Mouse (Mus musculus) NIH3T3 (cell line): Measurements from ENCODE around the gene H2-M10.4.
"Not testable (repeated sequence)": the region's sequence is repeated elsewhere in the genome, so short reads cannot be mapped to it uniquely, and the experiment has no call there.

Experiments
- DNase-seq: peaks from one replicate; pipeline ENCODE4 v3.0.0-alpha.2; 2012; ENCODE audit warnings: low read depth

Gene H2-M10.4

GRCm38 (mm10) chr17:36462234-36462633 lies at the start of gene H2-M10.4:
Gene H2-M10.4 (minus strand): TSS chr17:36462334.
- no peak for DNase-seq

GRCm38 (mm10) chr17:36503910-36504309 lies 41.8 kb upstream of the H2-M10.4 start:
- DNase-seq = no peak

- DNase-seq = no peak
Observed at GRCm38 (mm10) chr17:36500435-36500834, 38.3 kb upstream of the H2-M10.4 start.

GRCm38 (mm10) chr17:36488181-36488580 lies 26.0 kb upstream of the H2-M10.4 start:
- DNase-seq = not testable (repeated sequence)

- DNase-seq = no peak
Observed at GRCm38 (mm10) chr17:36486687-36487230, 24.6 kb upstream of the H2-M10.4 start.

DNA sequence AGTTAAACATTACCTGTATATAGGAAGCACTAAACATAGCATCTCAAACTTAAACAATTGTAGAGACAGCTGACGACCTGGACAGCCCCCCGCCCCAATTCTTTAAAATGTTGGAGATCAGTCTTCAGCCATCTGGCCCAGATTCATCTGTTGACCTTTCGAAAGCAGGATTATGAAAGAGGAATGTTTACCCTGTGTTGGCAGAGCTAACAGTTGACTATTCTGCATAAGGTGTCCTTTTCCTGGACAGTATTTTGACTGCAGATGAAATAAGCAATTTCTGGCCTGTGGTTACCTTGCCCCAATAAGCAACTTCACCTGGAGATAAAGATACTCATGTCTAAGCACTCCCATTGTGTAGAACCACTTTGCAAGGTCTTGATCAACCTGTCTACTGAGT lies 21.7 kb upstream of the H2-M10.4 start:
- no peak for DNase-seq

DNA sequence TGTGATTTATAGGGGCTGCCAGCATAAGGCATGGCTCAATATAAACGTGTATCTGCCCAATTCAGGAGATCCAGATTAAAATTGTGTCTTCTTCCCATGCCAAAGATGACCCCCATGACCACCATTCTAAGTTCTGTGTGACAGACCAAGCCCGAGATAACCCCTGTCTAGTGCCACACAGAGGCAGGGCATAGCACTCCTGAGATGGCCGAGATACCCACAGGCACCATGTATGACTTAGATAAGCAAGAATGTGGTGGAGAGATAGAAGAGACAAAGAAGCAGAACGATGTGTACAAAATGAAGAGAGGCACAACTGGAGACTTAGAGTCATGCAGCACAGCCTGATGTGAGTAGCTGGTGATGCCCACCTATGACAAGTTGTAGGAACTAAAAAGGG lies 5.9 kb downstream of the H2-M10.4 start:
- DNase-seq = no peak

DNA sequence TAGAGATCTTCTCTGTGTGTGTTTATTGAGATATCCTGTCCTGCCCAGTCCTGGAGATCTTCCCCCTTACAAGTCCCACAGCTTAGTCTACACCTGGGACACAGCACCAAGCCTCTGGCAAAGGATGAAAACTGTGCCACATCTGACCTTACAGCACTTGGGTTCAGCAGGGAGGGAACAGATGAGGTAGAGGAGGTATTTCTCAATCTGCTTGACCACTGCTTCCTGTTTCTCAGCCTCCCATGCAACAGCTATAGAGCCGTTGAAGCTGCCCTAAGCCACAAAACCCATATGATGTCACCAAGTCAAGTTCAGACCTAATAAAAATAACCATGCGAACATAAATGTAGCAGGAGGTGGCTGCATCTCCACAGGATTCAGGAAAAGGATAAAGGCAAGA lies 30.7 kb downstream of the H2-M10.4 start:
- DNase-seq = no peak

DNA sequence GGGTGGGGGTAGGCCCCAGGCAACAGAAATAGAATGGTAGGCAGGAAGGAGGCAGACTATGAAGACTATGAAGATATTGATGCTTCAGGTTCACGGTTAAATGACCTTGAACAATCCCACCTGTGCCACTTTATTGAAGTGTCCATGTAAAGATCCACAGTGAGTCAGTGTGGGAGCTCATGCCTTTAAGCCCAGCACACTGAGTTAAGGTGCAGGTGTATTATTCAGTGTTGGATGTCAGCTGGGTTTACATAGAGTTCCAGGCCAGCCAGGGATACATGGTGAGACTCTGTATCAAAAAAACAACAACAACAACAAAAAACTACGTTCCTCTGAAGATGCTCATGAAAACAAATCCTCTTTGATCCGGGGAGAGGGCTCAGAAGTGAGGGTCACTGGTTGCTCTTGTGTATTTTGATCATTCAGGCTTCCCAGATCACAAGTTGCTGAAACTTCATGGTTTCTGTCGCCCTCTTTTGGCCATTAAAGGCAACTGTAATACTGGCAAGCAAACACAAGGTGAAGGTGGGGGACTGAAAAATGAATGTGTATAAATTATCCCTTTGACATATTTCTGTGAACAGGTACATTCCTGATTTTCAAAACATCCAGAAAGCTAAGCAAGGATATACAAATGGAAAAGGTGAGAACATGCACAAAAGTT lies 43.9 kb downstream of the H2-M10.4 start:
- peak; percentile 79 for DNase-seq

DNA sequence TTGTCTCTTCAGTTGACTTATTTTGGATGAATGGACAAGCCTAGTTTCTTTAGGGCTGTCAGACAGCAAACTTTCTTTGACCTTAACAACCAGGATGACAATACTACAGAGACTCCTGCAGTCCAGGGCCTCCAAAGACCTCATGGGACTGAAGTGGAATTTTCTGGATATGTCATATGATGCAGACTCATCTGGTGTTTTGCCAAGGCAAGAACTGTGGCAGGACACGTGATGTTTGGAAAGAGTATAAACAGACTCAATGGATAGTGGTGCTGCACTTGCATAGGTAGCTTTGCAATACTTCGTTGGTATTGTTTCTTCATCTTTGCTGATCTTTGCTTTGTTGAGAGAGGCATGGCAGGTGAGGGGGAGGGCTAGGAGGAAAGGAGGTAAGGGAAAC lies 44.7 kb downstream of the H2-M10.4 start:
- peak; percentile 24 for DNase-seq

GRCm38 (mm10) chr17:36415407-36415806 lies 46.7 kb downstream of the H2-M10.4 start:
- DNase-seq = no peak

DNA sequence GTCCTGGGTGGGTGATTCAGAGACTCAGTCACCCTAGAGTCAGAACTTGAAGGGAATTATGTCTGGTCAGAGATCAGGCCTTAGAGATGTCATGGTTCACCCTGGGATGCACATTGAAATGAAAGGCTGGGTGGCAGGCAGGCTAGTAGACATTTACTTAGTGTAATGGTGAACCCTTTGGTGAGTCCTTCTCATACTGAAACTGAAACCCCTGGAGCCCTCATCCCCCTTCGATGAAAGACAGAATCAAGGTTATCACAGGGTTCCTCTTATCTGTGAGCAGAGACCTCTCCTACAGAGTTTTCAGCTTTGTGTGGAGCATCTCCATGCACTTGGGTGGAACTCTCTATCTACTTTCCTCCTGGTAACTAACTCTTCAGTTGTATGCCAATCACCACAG lies 47.8 kb downstream of the H2-M10.4 start:
- DNase-seq = no peak
